Mouse (Mus musculus) spleen, postnatal 4 days (tissue): ENCODE measurements around the gene Serinc5.

Experiments used
- DNase-seq, 2 experiments: peaks; one replicate each; pipeline ENCODE4 v3.0.0; 2022; ENCODE audit warnings: low spot score in 2 of 2

The Serinc5 gene

DNA sequence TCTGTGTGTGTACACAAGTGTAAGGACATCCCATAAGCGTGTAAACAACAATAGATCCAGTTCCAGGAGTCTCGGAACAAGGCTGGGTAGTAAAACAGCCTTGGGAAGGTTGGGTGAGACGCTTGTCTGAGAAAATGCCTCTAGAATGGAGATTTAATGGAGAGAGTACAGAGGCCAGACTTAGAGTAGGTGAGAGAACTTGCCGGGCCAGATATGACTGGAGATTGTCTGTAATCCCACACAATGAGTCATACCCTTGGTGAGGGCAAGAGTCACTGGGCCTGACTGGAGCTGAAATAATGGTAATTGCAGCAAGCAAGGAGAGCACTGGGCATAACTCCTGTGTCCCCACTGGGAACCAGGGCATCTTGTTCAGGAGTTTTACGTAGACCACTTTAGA, 2.2 kb downstream of the Serinc5 start:
- peak in 1 of 2 experiments; percentile 51 for DNase-seq

DNA sequence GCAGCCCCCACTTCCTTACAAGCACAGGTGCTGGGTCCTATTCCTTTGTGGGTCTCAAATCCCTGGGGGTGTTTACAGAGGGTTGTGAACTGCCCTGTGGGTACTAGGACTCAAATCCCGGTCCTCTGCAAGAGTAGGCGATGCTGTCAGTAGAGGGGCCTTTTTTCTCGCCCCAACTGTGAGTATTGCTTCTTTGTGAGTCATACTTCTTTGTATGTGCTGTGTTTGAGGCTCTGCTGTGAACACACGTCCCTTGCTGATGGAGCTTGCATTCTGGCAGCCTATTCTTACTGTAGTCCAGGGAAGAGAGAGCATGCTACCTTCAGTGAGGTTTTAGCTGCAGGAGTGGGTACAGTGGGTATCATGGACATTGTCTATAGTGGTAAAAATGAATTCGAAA, 4.3 kb downstream of the Serinc5 start:
- DNase-seq: no peak

DNA sequence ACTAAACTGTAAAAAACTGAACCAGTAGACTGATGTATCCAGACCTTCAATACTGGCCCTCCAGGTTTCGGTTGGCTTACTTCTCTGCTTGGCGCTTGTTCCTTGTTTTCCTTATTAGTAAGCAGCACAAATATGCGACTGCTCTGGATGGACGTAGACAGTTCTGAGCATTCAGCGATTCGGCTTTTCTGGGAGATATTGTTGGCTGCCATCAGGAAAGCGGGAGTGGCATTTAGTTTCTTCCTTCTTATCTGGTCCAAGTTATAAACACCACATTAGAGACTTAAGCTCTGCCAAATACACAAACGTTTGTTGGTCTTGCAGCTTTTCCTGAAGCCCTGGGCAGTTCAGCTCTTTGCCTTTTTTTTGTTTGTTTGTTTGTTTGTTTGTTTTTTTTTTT, 5.6 kb downstream of the Serinc5 start:
- DNase-seq: no peak

DNA sequence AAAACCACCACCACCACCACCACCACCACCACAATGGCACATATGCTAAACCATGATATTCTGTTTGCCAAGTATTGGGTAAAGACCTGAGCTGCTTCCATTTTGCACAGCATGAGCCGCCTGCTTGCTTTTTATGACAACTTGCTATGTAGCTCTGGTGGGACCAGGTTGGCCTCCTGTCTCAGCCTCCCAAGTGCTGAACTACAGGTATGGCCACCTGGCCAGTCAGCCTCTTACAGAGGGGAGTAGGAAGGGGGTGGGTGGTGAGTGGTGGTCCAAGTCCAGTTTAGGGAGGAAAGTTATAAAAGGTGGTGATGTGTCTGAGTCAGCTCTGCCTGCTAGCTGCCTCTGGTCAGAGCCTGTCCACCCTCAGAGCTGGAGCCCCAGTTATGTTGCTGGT, 15.3 kb downstream of the Serinc5 start:
- DNase-seq: no peak

DNA sequence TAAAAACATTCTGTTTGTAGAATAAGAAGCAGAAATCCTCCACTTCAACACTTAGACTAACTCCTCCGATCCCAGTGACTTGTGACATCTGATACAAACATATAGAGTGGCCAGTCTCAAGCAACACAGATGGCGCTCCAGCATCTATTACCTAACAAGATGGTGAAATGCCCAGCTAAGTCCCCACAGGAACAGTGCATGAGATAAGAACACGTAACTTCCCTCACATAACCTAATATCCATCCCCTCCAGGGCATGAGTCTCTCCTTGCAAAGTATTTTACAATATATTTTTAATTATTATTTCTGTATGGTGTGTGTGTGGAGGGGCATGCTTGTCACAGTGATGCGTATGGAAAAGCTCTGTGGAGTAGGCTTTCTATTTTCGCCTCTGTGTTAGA, 15.8 kb downstream of the Serinc5 start:
- no peak for DNase-seq

DNA sequence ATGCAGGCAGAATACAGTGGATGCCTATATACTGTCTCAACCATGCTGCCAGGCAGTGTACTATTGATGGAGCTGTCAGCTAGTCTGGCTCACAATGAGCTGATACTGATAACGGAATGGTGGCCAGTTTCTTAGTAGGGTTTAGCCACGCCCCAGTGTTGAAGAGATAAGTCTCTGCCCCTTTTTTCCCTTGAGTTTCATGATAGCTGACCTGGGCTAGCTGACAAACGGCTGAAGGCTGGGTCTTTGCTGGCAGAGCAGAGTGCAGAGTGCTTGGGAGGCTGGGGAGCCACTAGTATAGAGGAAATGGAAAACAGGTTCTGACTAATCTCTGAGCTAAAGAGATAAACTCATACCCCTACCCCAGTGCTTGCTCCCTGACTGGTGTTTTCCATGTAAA, 18.6 kb downstream of the Serinc5 start:
- DNase-seq: peak in 1 of 2 experiments; percentile 50

DNA sequence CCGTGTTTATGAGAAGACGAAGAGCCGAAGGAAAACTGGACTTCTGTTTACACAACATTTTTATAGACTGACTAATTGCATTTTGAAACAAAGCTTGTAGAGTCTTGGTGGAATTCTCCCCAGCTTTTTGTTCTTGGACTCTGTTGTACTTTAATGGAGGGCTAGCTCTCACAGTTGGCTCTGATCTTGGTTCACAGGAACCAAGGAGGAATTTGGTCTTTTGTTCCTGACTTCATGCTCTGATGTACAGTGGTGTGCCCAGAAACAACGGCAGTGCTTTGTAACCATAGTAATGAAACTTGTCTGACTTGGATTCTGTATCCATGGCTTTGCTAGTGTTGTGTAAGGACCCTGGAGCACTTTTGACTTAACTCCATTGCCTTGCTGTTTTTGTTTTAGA, 20.6 kb downstream of the Serinc5 start:
- no peak for DNase-seq

DNA sequence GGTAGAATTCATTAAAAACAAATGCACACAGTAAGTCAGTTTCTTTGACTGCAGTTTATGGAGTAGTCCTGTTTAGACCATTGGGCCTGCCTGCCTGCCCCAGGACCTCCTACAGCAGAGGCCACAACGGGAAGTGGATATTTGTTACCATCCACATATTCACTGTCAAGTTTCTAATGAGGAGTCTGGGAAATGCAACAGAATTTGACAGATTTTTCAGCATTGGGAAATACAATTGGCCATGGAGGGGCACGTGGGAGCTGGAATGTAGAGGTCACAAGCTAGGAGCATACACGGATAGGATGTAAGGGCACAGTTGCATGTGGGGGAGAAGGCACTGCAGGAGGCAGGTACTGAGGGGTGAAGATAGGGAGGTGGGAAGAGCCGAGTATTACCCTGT, 21.7 kb downstream of the Serinc5 start:
- DNase-seq: peak in 1 of 2 experiments; percentile 40

DNA sequence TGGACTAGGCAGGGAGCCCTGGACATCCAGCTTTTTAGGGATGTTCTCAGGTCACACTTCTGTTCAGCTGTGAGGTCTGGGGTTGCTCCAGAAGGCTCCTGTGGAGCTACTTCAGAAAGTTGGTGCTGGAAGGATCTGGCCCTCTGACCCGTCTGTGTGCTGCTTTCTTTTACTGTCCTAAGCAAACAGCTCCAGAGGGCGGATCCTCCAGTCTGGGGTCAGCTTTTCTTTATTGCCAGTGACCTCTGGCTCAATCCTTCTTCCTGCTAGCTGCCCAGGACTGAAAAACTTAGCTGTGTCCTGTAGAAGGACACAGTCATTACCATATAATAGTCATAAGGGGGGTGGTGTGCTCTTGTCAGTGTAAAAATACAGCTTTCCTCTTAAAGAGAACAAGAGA, 24.1 kb downstream of the Serinc5 start:
- DNase-seq: peak in 1 of 2 experiments; percentile 56

DNA sequence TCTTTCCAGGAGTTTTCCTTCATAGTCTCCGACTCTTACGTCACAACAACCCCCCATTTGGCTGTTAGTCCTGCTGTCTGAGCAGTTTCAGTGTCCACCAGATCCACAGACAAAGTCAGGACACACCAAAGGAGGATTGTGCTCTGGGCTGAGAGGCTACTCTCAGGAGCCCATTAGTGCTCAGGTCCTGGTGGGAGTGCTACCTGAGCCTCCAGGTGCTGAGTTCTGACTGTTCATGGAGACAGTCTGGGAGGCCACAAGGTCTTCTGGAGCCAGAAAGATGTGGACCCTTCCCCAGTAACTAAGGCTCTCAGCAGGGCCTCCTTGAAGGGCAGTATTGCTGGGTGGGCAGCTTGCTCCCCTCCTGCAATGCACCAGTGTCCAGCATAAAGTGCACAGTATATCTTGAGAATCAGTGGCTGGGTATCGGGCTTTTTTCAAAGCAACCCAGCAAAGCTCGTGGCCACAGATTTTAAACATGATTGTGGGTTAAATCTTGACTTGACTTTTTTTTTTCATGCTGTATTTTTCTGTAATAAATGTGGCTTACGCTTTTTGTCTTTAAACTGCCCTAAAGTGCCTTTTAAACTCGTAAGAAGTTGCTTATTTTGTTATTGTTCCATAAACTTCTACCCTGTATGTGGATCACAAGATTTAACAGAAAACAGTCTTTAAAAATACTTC, 25.5 kb downstream of the Serinc5 start:
- peak in 1 of 2 experiments; percentile 52 for DNase-seq

DNA sequence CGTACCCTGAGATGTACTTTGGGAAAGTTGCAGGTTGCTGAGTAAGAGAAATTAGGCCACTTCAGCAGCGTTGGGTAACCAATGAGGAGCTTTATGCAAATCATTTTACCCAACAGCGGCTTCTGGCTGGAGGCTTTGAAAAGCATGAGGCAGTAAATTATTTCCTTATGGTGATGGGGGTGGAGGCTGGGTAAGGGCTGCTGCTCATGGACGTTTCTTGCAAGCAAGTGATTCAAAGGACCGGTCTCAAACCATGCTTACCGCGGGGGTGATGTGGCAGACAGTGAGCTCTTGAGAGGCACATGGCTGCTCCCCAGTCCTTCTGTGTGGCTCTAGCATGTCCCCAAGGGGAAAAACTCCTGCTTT, 26.0 kb downstream of the Serinc5 start:
- peak; percentile 66 to 71 for DNase-seq

DNA sequence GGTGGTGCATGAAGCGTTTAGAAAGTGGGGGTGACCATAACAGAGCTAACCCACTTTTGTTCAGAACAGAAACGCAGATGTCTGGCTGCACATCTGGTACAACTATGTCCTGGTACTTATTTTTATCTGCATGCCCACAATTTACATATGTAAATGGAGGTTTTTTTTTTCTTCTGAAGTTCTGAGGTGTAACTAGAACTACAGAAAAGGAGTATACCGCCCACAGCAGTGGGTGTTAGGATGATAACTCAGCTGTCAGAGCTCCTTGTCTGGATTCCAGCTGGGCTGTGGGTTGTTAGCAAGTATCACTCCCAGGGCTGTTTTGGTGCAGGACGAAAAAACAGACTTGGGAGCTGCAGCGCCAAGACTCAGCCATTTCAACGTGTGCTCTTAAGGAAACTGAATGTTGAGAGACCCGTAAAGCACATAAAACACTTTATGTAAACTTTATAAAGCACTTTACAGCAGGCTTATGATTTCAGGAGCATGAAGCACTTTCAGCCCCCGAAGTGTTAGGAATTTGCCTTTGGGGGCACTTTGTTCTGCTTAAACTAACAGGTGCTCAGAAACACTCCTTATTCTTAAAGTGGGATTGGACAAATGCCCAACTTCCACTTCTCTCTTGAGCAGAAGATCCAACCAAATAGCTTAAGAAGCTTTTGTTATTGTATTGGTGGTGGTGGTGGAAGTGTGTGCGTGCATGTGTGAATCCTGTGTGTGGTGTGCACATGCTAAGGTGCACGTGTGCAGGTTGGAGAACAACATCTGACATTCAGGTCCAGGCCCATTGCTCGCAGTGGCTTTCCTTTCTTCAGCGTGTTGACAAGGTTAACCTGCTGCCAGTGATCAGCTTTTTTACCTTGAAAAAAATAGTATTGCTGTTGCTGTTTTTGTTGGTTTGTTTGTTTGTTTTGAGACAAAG, 28.5 kb downstream of the Serinc5 start:
- peak in 1 of 2 experiments; percentile 27 for DNase-seq

DNA sequence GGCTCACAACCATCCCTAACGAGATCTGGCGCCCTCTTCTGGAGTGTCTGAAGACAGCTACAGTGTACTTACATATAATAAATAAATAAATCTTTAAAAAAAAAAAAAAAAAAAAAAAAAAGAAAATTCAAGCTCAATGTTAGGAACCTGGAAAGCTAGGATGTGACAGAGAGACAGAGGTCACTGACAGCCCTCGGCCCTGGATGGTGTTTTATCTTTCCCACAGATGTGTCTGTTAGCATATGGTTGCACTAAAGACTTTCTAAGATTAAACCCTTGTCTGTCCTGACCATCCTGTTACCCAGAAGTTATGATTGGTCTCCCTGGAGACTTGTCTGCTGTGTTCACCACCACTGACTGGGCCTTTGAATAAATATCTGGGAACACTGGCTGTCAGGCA, 33.3 kb downstream of the Serinc5 start:
- DNase-seq: no peak

DNA sequence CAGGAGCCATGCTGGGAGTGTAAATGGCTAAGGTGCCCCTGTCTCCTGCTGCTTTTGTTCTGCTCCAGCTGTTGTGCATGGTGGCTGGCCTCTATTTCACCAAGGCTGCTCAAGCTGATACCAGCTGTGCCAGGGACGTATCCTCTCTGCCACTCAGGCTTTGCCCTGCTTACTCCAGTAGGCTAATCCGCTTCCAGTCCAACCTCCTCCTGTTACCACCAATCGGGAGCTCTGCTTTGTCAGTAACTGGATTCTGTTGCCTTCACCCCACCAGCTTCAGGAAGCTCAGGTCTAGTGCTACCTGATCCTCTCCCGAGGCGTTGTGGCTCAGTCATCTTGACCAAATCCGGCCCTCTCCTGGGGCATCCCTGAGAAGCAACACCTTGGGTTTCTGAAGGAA, 33.9 kb downstream of the Serinc5 start:
- DNase-seq: no peak

DNA sequence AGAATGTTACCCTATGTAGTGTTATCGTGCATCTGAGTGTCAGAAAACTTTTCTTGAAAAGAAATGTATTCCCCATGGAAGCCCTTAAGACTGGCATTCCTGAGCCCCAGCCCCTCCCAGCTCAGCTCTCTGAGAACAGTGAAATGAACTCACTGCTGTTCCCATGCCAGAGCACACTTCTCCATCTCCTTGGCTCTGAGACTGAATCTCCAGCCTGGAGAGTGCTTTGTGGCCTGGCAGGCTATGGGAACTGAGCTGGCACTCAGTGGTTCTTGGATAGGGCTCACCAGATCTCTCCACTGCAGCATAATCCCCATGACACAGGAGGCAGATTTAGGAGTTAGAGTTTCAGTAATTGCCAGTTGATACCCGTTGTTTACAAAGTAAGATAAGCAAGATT, 36.8 kb downstream of the Serinc5 start:
- DNase-seq: no peak

DNA sequence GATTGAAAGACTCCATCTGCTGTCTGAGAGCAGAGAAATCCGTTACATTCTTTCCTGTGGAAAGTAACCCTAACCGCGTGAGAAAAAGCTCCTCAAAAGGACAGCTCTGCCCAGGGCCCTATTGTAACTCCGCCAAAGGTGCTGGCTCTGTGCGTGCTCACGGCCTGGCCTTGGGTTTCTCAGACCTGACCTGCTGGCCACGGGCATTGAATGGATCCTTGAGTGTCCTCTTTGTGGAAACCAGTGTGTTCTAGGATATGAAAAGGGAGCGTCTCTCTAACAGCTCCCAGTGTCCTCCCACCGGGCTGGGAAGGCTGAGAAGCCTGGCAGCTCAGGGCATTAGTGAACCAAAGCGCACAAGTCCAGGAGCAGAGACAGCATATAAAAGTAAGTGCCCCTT, 38.2 kb downstream of the Serinc5 start:
- DNase-seq: no peak

DNA sequence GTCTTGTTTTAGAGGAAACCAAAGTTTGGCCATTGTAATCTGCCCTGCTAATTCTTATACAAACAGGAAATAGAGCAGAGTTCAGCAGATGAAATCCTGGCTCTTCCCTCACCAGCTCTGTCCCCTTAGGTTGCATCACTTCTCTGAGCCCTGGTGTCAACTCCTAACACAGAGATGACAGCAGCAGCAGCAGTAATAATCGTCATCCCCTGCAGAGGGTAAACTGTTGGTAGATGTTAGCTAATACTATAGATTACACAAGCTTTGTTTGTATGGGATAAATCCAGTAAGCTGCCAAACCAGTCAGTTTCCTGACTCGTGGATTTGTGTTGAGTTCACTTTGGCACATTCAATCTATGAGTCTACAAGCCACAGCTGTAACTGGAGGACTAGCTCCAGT, 40.1 kb downstream of the Serinc5 start:
- no peak for DNase-seq

DNA sequence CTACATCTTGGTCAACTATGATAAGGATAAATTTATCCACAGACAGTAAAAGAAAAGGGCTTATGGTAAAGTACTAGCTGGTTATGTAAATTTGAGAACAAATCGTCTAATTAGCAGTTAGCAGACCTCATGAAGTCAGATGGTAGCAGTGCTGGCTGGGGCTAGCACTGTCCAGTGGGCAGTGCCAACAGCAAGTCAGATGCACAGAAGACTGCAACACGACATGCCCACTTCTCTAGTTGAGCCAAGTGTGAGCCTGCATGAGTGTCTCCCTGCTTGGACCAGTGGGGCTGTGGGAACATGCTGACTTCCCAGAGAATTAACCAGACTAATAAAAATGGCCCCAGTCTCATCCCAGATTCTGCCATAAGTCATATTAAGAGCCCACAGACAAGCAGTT, 41.6 kb downstream of the Serinc5 start:
- no peak for DNase-seq

DNA sequence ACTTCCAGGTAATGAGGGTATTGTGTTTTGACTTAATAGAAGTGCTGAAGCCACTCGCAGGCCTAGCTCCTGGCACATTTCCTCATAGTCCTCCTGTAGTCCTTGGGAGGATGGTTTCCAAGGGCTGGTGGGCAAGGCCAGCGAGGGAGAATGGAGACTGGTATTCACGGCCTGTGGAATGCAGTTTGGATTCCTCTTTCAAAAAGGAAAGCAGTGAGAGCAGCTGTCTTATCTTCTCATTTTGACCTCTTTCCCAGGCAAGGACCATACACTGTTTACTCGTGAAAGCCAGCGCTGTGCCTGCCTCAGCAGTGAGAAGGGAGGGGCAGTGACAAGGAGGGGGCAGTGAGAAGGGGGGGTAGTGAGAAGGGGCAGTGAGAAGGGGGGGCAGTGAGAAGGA, 42.4 kb downstream of the Serinc5 start:
- DNase-seq: no peak

DNA sequence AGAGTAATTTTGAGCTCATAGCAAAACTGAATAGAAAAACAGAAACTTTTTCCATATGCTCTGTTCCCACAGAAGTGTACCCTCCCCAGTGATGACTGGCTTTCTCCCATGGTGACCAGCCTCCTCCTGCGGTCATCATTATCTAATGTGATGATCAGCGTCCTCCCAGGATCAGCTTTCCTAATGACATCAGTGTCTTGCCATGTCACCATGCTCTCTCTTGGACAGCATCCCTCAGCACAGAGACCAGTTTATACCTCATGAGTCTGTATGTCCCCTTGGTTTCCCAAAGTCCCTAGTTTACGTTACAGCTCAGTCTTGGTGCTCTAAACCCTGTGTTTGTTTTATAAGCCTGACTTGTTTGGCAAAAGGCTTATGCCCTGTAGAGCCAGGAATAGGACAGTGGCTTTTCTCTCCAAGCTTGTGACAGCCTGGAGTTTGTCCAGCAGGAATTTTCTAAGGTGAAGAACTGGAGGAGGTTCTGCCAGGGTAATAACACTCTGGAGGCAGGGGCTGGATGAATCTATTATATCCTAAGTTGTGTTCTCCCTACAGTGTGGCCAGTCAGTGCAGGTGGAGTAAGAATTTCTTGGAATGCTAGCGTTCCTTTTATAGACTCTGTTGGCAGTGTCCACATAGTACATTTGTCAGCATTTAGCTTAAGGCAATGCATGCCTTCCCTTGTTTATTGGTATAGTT, 46.1 kb downstream of the Serinc5 start:
- no peak for DNase-seq

DNA sequence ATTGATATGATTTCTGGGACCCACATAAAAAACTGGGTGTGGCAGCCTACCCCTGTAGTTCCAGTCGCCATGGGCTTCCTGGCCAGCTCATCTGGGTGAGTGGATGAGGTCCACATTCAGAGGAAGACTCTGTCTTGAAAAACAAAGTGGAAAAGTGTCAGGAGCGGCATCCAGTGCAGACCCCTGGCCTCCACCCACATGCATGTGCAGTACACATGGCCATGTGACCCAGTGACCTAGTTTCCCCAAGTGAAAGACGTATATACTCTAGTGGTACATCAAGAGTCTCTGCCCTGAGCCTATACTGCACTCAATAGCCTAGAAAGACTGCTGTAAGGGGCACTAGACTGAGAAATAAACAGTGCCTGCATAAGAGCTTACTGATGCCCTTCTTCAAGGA, 48.7 kb downstream of the Serinc5 start:
- DNase-seq: no peak

DNA sequence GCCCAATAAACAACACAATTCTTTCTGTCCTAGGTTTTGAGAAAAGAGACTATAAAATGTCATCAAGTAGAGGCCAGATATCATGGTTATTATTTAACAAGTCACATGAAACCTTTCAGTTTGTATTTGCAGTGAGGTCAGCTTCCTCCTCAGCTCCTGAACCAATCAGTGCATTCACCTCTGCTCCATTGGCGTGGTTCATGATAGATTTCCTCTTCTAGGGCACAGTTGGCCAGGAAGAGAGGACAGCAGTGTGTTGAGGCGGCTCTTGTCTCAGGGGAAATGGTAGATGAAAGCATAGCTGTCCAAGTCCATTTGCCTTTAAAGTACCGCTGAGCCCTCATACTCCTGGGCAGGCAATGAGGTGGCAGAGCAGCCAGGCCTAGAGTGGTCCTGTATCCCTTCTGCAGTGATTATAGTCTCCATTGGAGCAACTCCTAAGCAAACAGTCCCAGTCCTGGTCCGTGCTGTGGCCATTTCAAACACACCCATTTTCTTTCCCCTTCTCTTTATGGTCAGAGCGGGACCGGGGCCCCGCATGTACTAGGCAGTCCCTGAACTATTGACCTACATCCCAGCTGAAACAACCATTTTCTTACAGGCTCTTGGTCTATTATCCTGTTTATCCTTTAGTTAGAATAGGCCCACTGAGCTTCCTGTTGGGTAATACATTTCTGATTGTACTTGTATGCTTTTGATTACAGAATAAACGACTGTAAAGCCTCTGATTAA, 51.8 kb downstream of the Serinc5 start:
- DNase-seq: no peak
